Comparison of ENCODE assay signal across 11 mouse cellular contexts in genomic region chr13:119625952-119626351, GRCm38 (mm10). TPM values are rescaled to one million over a fixed set of nuclear protein-coding genes. Genes with fewer than 3 reads are reported as not detected.
DNase-seq lines count a peak whose midpoint lies in the region; ATAC-seq and TF ChIP-seq lines count a peak whose summit lies in the region.
"Not testable (repeated sequence)": the region's sequence is repeated elsewhere in the genome, so short reads cannot be mapped to it uniquely, and the experiment has no call there.
"Had no signal": no experiment of that assay in that cellular context is flagged by ENCODE, and none has a peak within 500 bp of the region (broad histone marks: within the 10 kb centered on the region; RNA-seq: fewer than 3 reads in every experiment).

No protein-coding gene starts in this region.

- H3K9ac ChIP-seq in heart, adult 2 months (ENCODE audit: low read depth, low read length); midbrain, embryonic 14.5 days (replicated peaks; ENCODE audit: low read length): not testable (repeated sequence)

- peak; percentile 48 for DNase-seq in adrenal gland, postnatal 14 days
- peak; percentile 17 for DNase-seq in embryo, embryonic 10 days (ENCODE audit: low spot score)
- peak in 1 of 2 experiments; percentile 33 for DNase-seq in heart, adult 2 months
- DNase-seq in kidney, adult 2 months, result peak; percentile 68
- peak; percentile 37 for DNase-seq in left cerebral cortex, postnatal 4 days
- DNase-seq in midbrain, embryonic 14.5 days, result peak; percentile 53
- peak; percentile 28 for DNase-seq in thymus, postnatal 14 days

- H3K4me1 ChIP-seq in heart, adult 2 months (ENCODE audit: control insufficient read depth, insufficient read depth, low read length); kidney, adult 2 months (ENCODE audit: control insufficient read depth, insufficient read depth, low read length); midbrain, embryonic 14.5 days (ENCODE audit: control insufficient read depth, insufficient read depth, low read length): not testable (repeated sequence)

- not testable (repeated sequence) for H3K9me3 ChIP-seq in midbrain, embryonic 14.5 days (ENCODE audit: control insufficient read depth, low read length)

- 68% methylated on average over 5 of the region's 5 CpGs for WGBS in heart, adult 2 months
- WGBS in kidney, adult 2 months, result 76% methylated on average over 5 of the region's 5 CpGs
- WGBS in midbrain, embryonic 14.5 days, result 86% methylated on average over 5 of the region's 5 CpGs

- H3K79me2 ChIP-seq in heart, adult 2 months (replicated peaks; ENCODE audit: control insufficient read depth, insufficient read depth, low read length), result not testable (repeated sequence)

- TF ChIP-seq POLR2A in heart, adult 2 months (IDR thresholded peaks at IDR 0.05; ENCODE audit: insufficient read depth, low read depth, low read length); kidney, adult 2 months (IDR thresholded peaks at IDR 0.05; ENCODE audit: low read depth, low read length): not testable (repeated sequence)

- H3K36me3 ChIP-seq in heart, adult 2 months (ENCODE audit: control insufficient read depth, insufficient read depth, low read length); kidney, adult 2 months (ENCODE audit: control insufficient read depth, insufficient read depth, low read length); midbrain, embryonic 14.5 days (ENCODE audit: control insufficient read depth, insufficient read depth, low read length): not testable (repeated sequence)

- not testable (repeated sequence) for H3K27me3 ChIP-seq in heart, adult 2 months (ENCODE audit: control insufficient read depth, insufficient read depth, low read length); kidney, adult 2 months (replicated peaks; ENCODE audit: control insufficient read depth, insufficient read depth, low read length); midbrain, embryonic 14.5 days (ENCODE audit: control insufficient read depth, insufficient read depth, low read length)

- ATAC-seq in CD4-positive, CD25-positive, alpha-beta regulatory T cell, adult 4 months, result peak; percentile 43
- ATAC-seq in midbrain, embryonic 14.5 days (ENCODE audit: low FRiP score, low TSS enrichment), result not testable (repeated sequence)

- peak; percentile 66 for TF ChIP-seq CTCF in heart, adult 2 months (IDR thresholded peaks at IDR 0.05)
- peak; percentile 81 for TF ChIP-seq CTCF in kidney, adult 2 months (conservative IDR thresholded peaks at IDR 0.05; ENCODE audit: insufficient read depth, insufficient read length, low read depth, low read length)

- TF ChIP-seq EP300 in heart, adult 2 months (IDR thresholded peaks at IDR 0.05; ENCODE audit: insufficient read depth, low read depth, low read length), result not testable (repeated sequence)

- not testable (repeated sequence) for H3K4me3 ChIP-seq in heart, adult 2 months; kidney, adult 2 months (ENCODE audit: insufficient read depth, low read depth, low read length); midbrain, embryonic 14.5 days (replicated peaks; ENCODE audit: low read depth, low read length)

- H3K4me2 ChIP-seq in midbrain, embryonic 14.5 days (ENCODE audit: low read length), result not testable (repeated sequence)

- intact Hi-C loops in heart, adult 2 months (cut with DNase I); left cerebral cortex, postnatal 4 days (cut with DNase I): not testable (repeated sequence)

- H3K27ac ChIP-seq in heart, adult 2 months; kidney, adult 2 months (ENCODE audit: insufficient read depth, low read depth, low read length); midbrain, embryonic 14.5 days (replicated peaks; ENCODE audit: low read depth, low read length): not testable (repeated sequence)

RNA-seq across cellular contexts. Expression of gene Ccl28, which starts 2.3 kb away (rescaled TPM):
- polyA plus RNA-seq in CD4-positive, CD25-positive, alpha-beta regulatory T cell, adult 4 months (2017; shearing (Covaris generic)), result not detected
- 0.34 and 0.78 TPM in 2 replicates for total RNA-seq in adrenal gland, postnatal 14 days (2021)
- not detected for total RNA-seq in heart, adult 2 months (2021)
- polyA plus RNA-seq in heart, adult 2 months (2012; rRNA removed), result 0.06 TPM in 1 of 2 replicates, not detected in the other
- 2.3 and 3.2 TPM in 2 replicates for polyA plus RNA-seq in kidney, adult 2 months (2012; rRNA removed)
- total RNA-seq in left cerebral cortex, postnatal 4 days (2021), result 1 to 10 TPM in 1 of 2 experiments, under 1 TPM in 1; 0.68 to 2.8 TPM
- 0.22 and 0.43 TPM in 2 replicates for polyA plus RNA-seq in midbrain, embryonic 14.5 days (2014; fragmentation: Nextera tagmentation; extraction: Ambion mirVana)
- total RNA-seq: monocyte, adult 5-6 weeks had no signal
- polyA plus RNA-seq: heart, embryonic 16.5 days; liver, embryonic 12.5 days had no signal
